Mouse (Mus musculus): ENCODE data around the gene Spag5.

The Spag5 gene

DNA sequence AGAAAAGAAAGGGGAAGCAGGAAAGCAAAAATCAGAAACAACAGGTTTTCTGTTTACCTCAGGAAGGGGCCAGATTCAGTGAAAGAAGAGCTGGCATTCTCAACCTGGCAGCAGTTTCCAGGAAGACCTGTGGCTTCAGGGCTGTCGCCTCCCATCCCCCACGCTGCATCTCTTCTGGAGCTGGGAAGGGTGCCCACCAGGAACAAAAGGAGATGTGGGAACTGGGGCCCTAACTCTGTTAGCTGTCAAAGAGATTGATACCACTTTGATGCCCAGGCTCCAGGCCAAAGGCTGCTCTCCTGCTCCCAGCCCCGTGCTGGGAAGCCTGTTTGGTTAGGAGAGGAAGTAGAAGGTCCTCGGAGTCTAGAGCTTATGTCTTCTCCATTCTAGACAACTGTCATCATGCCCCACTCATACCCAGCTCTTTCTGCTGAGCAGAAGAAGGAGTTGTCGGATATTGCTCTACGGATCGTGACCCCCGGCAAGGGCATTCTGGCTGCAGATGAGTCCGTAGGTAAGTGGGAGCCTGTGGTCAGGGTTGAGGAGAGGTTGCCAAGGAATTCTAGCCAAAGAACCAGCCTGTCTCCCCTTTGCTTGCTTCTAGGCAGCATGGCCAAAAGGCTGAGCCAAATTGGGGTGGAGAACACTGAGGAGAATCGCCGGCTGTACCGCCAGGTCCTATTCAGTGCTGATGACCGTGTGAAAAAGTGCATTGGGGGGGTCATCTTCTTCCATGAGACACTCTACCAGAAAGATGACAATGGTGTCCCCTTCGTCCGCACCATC, 22.9 kb downstream of the Spag5 start:
- peak; percentile 77 to 91 for DNase-seq

GRCm38 (mm10) chr11:78324965-78325364, 23.6 kb downstream of the Spag5 start:
- peak; percentile 53 to 61 for DNase-seq

- DNase-seq, result no peak
These were observed 25.9 kb downstream of the Spag5 start for GRCm38 (mm10) chr11:78327215-78327614.

- DNase-seq, result peak; percentile 99
These were observed 26.5 kb downstream of the Spag5 start, which contains the start of gene Pigs for GRCm38 (mm10) chr11:78327634-78328511. TSS of gene Pigs (plus strand) at chr11:78328415.

GRCm38 (mm10) chr11:78328512-78329056, 27.3 kb downstream of the Spag5 start:
- DNase-seq, result no peak

DNA sequence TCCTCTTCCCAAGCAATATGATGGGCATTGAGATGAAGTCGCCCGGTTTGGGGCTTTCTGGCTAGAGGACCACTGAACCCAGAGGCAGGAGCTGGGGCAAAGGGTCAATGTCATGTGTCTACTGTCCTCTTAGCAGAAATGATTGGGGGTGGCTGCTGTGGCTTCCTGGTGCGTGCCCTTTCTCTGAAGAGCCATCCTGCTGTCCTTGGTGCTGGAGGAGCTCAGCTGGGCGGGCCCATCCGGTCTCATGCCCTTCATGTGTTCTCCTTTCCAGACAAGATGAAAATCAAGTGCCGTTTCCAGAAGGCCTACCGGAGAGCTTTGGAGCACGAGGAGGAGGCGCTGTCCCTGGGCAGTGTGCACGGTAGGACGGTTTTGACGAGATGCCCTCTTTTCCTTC, 31.3 kb downstream of the Spag5 start:
- no peak for DNase-seq

DNA sequence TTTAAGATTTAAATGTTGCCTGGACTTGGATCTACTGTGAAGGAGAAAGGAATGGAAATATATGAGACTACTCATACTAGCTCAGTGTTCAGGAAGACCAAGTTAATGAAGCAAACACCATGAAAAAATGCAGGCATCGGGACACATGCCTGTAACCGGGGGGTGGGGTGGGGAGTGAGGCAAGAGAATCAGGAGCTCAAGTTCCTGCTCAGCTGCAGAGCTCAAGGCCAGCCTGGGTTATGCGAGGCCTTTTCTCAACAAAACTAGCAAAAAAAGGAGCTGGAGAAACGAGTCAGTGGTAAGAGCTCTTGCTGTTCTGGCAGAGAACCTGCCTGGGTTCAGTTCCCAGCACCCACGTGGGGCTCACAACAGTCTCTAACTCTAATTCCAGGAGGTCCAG, 32.7 kb downstream of the Spag5 start:
- DNase-seq, result no peak

DNA sequence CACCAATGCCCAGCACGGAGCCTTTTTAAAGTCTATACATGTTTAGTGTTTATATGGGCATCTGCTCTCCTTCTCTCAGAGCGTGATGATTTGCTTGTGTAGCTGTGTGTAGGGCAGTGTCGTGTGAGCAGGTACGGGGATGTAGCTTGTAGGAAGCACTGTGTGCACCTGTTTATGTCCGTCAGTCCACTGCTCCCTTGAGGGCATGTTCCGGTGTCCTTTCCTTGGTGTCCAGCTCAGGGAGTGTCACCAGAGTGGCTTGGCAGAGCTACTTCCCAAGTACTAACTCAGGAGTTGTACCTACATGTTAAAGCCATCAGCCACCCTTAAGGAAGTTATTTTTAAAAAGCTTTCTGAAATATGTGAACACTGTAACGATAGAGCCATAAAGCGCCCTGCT, 35.7 kb downstream of the Spag5 start:
- DNase-seq, result no peak

- DNase-seq, result no peak
These were observed 40.4 kb downstream of the Spag5 start for GRCm38 (mm10) chr11:78341702-78342101.

- peak; percentile 80 to 83 for DNase-seq
These were observed 42.3 kb downstream of the Spag5 start, which contains the start of gene Unc119 for GRCm38 (mm10) chr11:78343381-78344327. TSS of gene Unc119 (plus strand) at chr11:78343482.

DNA sequence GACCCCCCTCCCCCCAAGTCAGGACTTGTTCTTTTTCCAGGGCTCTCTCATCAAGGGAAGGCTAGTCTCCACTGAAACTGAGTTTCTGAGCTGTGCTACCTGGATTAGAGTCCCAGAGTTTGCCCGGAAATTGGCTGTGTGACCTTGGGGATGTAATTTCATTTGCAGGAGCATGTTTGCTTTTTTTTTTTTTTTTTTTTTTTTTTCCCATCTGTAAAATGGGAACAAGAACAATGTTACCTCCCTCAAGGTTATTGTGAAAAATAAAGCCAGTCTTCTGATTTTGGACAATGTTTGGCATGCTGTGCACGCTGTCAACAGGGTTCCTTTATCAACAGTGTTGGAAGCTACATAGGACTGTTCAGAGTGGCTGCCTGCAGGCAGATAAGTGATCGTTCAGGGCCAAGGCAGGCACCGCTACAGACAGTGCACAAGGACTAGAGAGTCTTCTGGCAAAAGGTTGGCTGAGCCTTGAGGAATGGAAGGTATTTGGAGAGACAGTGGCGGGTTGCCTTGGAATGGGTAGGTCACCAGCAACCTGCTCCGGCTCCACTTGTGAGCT, 43.1 kb downstream of the Spag5 start:
- DNase-seq, result no peak

DNA sequence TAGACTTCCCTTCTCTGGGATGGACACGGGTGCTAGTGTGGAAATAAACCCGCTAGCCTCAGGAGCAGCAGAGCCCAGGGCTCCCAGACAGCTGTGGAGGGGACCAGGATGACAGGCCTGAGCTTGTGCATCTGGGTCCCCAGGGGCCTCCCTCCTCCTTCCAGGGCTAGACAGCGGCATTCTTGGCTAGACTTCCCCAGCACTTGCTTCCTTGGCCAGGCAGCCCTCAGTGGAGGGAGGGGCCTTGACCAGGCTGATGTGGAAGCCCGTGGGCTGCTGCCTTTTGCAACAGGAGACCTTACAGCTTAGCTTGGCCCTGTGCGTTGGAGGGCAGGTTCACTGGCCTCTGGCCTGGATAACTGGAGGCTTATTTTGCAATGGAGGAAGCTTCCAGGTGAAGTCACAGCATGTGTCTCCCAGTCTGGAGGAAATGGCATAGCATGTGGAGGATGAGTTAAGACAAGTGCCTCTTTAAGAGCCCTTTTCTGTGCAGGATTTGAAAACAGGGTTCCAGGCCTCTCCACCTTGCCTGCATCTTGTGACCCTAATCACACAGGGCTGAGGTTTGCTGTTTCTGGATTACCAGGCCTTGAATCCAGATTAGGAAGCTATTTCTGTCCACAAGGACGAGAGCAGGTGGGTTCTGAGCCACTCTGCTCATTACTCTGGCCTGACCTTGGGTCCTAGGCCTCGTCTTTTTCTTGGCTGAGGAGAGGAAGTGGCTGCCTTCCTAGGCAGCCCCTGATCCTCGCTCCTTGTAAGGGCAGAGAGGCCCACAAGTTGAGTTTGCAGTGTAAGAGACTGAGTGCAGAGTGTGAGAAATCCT, 43.8 kb downstream of the Spag5 start:
- no peak for DNase-seq

GRCm38 (mm10) chr11:78345801-78346200, 44.5 kb downstream of the Spag5 start:
- DNase-seq, result no peak

DNA sequence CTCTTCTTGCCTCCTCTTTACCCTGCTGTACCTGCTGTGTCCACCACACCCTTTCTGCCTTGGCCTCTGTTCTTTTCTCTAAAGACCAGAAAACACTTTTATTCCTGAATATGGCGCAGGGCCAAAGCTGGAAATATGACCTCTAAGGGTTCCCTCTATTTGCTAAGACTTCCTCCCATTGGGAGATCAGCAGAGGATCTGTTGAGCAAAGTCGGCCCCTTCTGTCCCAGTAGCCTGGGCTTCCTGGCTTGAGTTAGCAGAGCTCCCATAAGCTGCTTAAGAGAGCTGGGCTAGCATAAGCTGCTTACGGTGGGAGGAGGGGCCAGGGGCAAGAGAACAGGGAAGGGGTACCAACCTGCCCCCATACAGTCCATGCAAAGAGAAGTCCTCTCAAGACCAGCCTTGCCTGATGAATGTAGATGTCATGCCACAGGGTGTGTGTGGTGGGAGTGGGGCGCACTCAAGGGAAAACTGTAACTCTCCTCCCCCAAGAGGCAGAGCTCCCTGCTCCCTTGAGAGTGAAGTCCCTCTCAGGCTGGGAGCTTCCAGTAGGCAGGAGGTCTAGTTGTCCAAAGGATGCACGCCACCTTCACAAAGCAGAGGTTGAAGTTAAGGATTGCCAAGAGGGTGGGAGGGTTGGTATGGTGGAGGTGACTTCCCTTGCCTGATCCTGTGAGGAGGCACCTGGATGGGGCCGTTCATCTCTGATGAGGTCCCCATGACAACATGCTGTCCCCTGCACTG, 45.2 kb downstream of the Spag5 start:
- DNase-seq, result no peak

GRCm38 (mm10) chr11:78347070-78347754, 45.9 kb downstream of the Spag5 start:
- peak; percentile 85 to 94 for DNase-seq

DNA sequence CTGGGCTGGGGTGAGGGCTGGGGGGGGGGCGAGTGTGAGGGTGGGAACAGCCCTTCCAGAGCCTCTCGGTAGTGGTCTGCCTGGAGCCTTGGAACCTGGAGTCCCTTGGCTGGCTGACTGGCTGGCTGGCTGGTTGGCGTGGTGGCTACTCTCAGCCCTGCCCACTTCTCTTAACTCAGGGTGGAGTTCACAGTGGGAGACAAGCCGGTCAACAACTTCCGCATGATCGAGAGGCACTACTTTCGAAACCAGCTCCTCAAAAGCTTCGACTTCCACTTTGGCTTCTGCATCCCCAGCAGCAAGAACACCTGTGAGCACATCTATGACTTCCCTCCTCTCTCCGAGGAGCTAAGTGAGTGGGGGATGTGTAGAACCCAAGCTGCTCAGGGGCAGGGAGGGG, 46.6 kb downstream of the Spag5 start:
- no peak for DNase-seq

DNA sequence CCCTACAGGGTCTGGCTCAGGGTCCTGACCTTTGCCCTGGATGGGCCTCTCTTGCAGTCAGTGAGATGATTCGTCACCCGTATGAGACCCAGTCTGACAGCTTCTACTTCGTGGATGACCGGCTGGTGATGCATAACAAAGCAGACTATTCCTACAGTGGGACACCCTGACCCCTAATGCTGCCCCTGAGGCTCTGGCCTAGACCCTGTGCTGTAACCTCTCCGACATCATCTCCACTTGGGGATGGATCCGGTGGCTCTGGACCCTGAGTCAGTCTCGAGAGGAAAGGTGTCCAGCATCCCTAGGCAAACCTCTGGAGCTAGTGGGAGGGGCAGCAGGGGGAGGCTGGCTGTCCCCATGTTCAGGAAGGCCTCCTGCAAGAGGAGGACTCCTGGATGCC, 47.1 kb downstream of the Spag5 start:
- no peak for DNase-seq

DNA sequence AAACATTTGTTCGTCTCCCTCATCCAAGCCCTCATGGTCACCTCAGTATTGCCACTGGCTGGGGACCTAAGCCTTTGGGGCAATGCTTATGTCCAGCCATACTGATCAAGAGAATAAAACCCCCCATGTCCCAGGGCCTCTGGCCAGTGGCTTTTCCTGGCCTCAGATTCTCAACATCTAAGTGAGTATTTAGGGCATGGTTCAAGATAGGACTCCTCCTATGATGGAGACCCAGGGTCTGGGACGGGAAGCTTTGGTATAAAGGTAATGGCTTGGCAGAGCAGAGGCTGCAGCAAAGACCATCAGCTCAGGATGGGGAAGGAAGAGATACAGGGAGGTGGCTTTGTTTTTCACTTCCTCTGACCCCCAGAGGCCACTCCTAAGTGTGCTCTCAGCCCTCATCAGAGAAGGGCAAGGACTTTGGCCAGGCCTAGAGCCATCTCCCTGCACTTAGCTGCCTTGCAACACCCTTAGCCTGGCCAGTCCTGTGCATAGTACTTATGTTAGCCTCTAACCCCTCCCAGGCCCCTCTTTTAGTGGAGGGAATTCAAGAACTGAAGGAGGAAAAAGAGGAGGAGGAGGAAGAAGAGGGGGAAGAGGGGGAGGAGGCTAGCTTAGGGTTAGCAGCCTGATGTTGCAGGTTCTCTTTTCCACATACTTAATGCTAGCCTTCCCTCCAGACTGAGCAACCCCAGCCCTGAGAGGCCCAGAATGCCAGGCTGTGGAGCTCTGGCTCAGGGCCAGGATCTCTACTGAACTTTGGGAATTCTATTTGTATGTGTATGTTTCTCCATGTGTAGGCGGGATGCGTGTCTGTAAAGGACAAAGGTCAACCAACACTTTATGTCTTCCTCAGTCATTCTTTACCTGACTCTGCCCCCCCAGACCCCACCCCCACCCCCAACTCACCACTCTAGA, 48.4 kb downstream of the Spag5 start:
- no peak for DNase-seq

DNA sequence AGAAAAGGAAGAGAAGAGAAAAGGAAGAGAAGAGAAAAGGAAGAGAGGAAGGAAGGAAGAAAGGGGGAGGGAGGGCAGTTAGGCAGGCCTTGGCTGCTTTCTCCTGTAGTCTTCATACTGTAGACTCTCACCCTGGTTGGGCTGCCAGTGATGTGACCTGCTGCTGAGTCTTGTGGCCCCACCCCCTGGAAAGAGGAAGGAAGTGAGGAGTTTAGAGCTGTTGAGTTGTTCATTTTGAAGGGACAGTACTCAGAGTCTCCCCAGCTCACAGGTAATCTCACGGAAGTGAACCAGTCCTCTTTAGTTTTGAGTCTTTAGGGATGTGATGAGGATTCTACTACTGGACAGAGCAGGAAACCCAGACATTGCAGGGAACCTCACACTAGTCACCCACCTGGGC, 51.8 kb downstream of the Spag5 start:
- no peak for DNase-seq

All from cerebellum, postnatal 14 days (tissue).